ENCODE assay signal across 22 mouse cellular contexts in genomic region chr17:48321279-48321678, GRCm38 (mm10). TPM values are rescaled to one million over a fixed set of nuclear protein-coding genes. Genes with fewer than 3 reads are reported as not detected.
DNase-seq lines count a peak whose midpoint lies in the region; ATAC-seq and TF ChIP-seq lines count a peak whose summit lies in the region.
"Had no signal": no experiment of that assay in that cellular context is flagged by ENCODE, and none has a peak within 500 bp of the region (broad histone marks: within the 10 kb centered on the region; RNA-seq: fewer than 3 reads in every experiment).

No protein-coding gene starts in this region.

- no peaks in the 10 kb centered on the region for H3K9me3 ChIP-seq in liver, embryonic 11.5 days (ENCODE audit: control insufficient read depth, low read length)
- H3K9me3 ChIP-seq in G1E (replicated peaks) (no peaks in the 10 kb centered on the region), MEL (replicated peaks; ENCODE audit: insufficient read depth, low read length) (no peaks in the 10 kb centered on the region)
- no peaks in the 10 kb centered on the region for H3K9me3 ChIP-seq in liver, embryonic 14.5 days (ENCODE audit: control insufficient read depth, low read length)
- H3K9me3 ChIP-seq: embryonic facial prominence, embryonic 10.5 days; embryonic facial prominence, embryonic 12.5 days; forebrain, embryonic 13.5 days; forebrain, embryonic 15.5 days had no signal

- no peak overlapping the region for H3K9ac ChIP-seq in liver, embryonic 11.5 days (ENCODE audit: low read depth, low read length)
- H3K9ac ChIP-seq in MEL (ENCODE audit: control insufficient read depth, low read depth, low read length, poor library complexity, severe bottlenecking), result no peak overlapping the region
- H3K9ac ChIP-seq in liver, embryonic 14.5 days (replicated peaks), result no peak overlapping the region
- H3K9ac ChIP-seq: embryonic facial prominence, embryonic 12.5 days; forebrain, embryonic 13.5 days; forebrain, embryonic 15.5 days; forebrain, postnatal 0 days had no signal

- ATAC-seq in liver, embryonic 11.5 days (replicated peaks; ENCODE audit: low FRiP score), result 0 out of 2 replicates have a peak, but pooled peaks have one; percentile 52
- ATAC-seq in G1E (ENCODE audit: extremely low read depth, insufficient number of reproducible peaks, low FRiP score, poor library complexity, severe bottlenecking), result peak; percentile 89
- peak; percentile 35; the same call in 1 of the 2 replicates for ATAC-seq in liver, embryonic 14.5 days (ENCODE audit: insufficient read depth)
- ATAC-seq: forebrain, embryonic 13.5 days; forebrain, embryonic 15.5 days; forebrain, postnatal 0 days had no signal

- no peak overlapping the region for H3K4me3 ChIP-seq in liver, embryonic 11.5 days (ENCODE audit: low read depth, low read length)
- H3K4me3 ChIP-seq in G1E (ENCODE audit: low read depth, low read length) (peak overlapping the region; percentile 48; the same call in 1 of the 2 replicates), MEL (ENCODE audit: control insufficient read depth in 1 of 2, insufficient read depth in 1 of 2, low read depth in 2 of 2, low read length in 2 of 2) (no peak overlapping the region)
- no peak overlapping the region for H3K4me3 ChIP-seq in liver, embryonic 14.5 days (ENCODE audit: insufficient read depth in 1 of 2, low read depth in 2 of 2, low read length in 2 of 2)
- H3K4me3 ChIP-seq in cerebellum, adult 2 months (replicated peaks; ENCODE audit: insufficient read depth, low read depth, low read length), result no peak overlapping the region
- H3K4me3 ChIP-seq: embryonic facial prominence, embryonic 10.5 days; embryonic facial prominence, embryonic 12.5 days; forebrain, embryonic 13.5 days; forebrain, embryonic 15.5 days had no signal

- 58% methylated on average over 2 of the region's 2 CpGs for WGBS in liver, embryonic 11.5 days
- 44% methylated on average over 2 of the region's 2 CpGs for WGBS in liver, embryonic 14.5 days (ENCODE audit: insufficient replicate concordance)
- WGBS in cerebellum, adult 2 months, result 82% methylated on average over 2 of the region's 2 CpGs

- H3K27me3 ChIP-seq in liver, embryonic 11.5 days (replicated peaks; ENCODE audit: control insufficient read depth, insufficient read depth, low read length), result no peaks in the 10 kb centered on the region
- H3K27me3 ChIP-seq in G1E (ENCODE audit: insufficient read depth, low read length) (no peaks in the 10 kb centered on the region; the same call in 1 of the 2 replicates), MEL (ENCODE audit: control insufficient read depth in 1 of 2, insufficient read depth in 2 of 2, low read length in 2 of 2) (no peaks in the 10 kb centered on the region)
- no peaks in the 10 kb centered on the region for H3K27me3 ChIP-seq in liver, embryonic 14.5 days (ENCODE audit: control insufficient read depth, insufficient read depth, low read length)
- no peaks in the 10 kb centered on the region for H3K27me3 ChIP-seq in cerebellum, adult 2 months (ENCODE audit: control insufficient read depth, insufficient read depth, low read length)
- H3K27me3 ChIP-seq: embryonic facial prominence, embryonic 12.5 days; forebrain, embryonic 13.5 days; forebrain, embryonic 15.5 days had no signal

- H3K36me3 ChIP-seq in liver, embryonic 11.5 days (ENCODE audit: control insufficient read depth, insufficient read depth, low read length), result no peaks in the 10 kb centered on the region
- H3K36me3 ChIP-seq in G1E (replicated peaks) (peaks cover 3% of the 10 kb centered on the region), MEL (ENCODE audit: control insufficient read depth in 1 of 2, insufficient read depth in 2 of 2, low read length in 2 of 2) (peaks cover 0 to 15% of the 10 kb centered on the region in 2 experiments; a peak in 2 of 4 replicates)
- H3K36me3 ChIP-seq in liver, embryonic 14.5 days (replicated peaks; ENCODE audit: control insufficient read depth, insufficient read depth, low read depth), result no peaks in the 10 kb centered on the region
- H3K36me3 ChIP-seq: embryonic facial prominence, embryonic 10.5 days; embryonic facial prominence, embryonic 12.5 days; forebrain, embryonic 15.5 days had no signal

- no peak for TF ChIP-seq RAD21 in MEL (IDR thresholded peaks at IDR 0.05; ENCODE audit: low read depth, low read length)

- peak; percentile 82 to 84 for TF ChIP-seq EP300 in MEL (IDR thresholded peaks at IDR 0.05; ENCODE audit: low read depth in 1 of 2, low read length in 2 of 2)
- TF ChIP-seq EP300 in liver, embryonic 14.5 days (IDR thresholded peaks at IDR 0.05; ENCODE audit: low read depth), result peak; percentile 28; the same call in 1 of the 2 replicates

- DNase-seq in liver, embryonic 11.5 days (ENCODE audit: low spot score), result no peak
- no peak for DNase-seq in liver
- DNase-seq in G1E (ENCODE audit: low spot score), result no peak
- DNase-seq in MEL (ENCODE audit: low read depth, low spot score), result no peak
- no peak for DNase-seq in liver, embryonic 14.5 days (ENCODE audit: low read depth in 3 of 3, low spot score in 3 of 3)
- no peak for DNase-seq in lung, postnatal 14 days
- no peak for DNase-seq in spleen, postnatal 36 days (ENCODE audit: low spot score in 2 of 2)
- no peak for DNase-seq in cerebellum, adult 2 months
- DNase-seq: adrenal gland, adult 2 months; adrenal gland, postnatal 10 days; adrenal gland, postnatal 36 days; cerebellum, adult 11-12 months; cerebellum, adult 8-10 months; cerebellum, adult 9-11 months; cerebellum, postnatal 25 days; forebrain, postnatal 0 days had no signal

- no peak for TF ChIP-seq POLR2A in MEL (IDR thresholded peaks at IDR 0.05; ENCODE audit: control insufficient read depth in 1 of 2, insufficient read depth in 1 of 2, low read depth in 1 of 2, low read length in 2 of 2, poor library complexity in 1 of 2)
- TF ChIP-seq POLR2A in cerebellum, adult 2 months (IDR thresholded peaks at IDR 0.05; ENCODE audit: borderline replicate concordance, insufficient read depth, low read length), result no peak

- H3K27ac ChIP-seq in liver, embryonic 11.5 days (ENCODE audit: low read depth, low read length), result no peak overlapping the region
- no peak overlapping the region for H3K27ac ChIP-seq in MEL (ENCODE audit: control insufficient read depth, low read depth, low read length)
- no peak overlapping the region for H3K27ac ChIP-seq in liver, embryonic 14.5 days
- H3K27ac ChIP-seq in cerebellum, adult 2 months (ENCODE audit: insufficient read depth, low read length), result no peak overlapping the region
- H3K27ac ChIP-seq: embryonic facial prominence, embryonic 10.5 days; embryonic facial prominence, embryonic 12.5 days; forebrain, embryonic 13.5 days; forebrain, embryonic 15.5 days had no signal

- H3K79me2 ChIP-seq in MEL (ENCODE audit: control insufficient read depth, insufficient read depth, low read length, poor library complexity), result no peaks in the 10 kb centered on the region

- TF ChIP-seq CTCF in G1E (IDR thresholded peaks at IDR 0.05; ENCODE audit: low read depth, low read length) (no peak), MEL (IDR thresholded peaks at IDR 0.05 in 2 of 3, conservative IDR thresholded peaks at IDR 0.05 in 1 of 3; ENCODE audit: control insufficient read depth in 1 of 3, insufficient read depth in 1 of 3, low read depth in 2 of 3, low read length in 3 of 3, poor library complexity in 1 of 3, severe bottlenecking in 1 of 3) (no peak)
- TF ChIP-seq CTCF in liver, embryonic 14.5 days (IDR thresholded peaks at IDR 0.05; ENCODE audit: low read depth), result no peak
- no peak for TF ChIP-seq CTCF in cerebellum, adult 2 months (IDR thresholded peaks at IDR 0.05; ENCODE audit: borderline replicate concordance, insufficient read depth, low read depth, low read length)

- no peak overlapping the region for H3K4me2 ChIP-seq in liver, embryonic 11.5 days
- no peak overlapping the region for H3K4me2 ChIP-seq in liver, embryonic 14.5 days (ENCODE audit: low read depth)
- H3K4me2 ChIP-seq: embryonic facial prominence, embryonic 12.5 days; forebrain, embryonic 13.5 days; forebrain, embryonic 15.5 days had no signal

- H3K4me1 ChIP-seq in liver, embryonic 11.5 days (replicated peaks; ENCODE audit: control insufficient read depth, insufficient read depth, low read length), result peaks cover 12% of the 10 kb centered on the region
- H3K4me1 ChIP-seq in G1E (ENCODE audit: insufficient read depth, low read depth, low read length) (peaks cover 72% of the 10 kb centered on the region), MEL (ENCODE audit: control insufficient read depth in 1 of 2, insufficient read depth in 2 of 2, low read length in 2 of 2) (peaks cover 12 to 26% of the 10 kb centered on the region in 2 experiments)
- H3K4me1 ChIP-seq in liver, embryonic 14.5 days (replicated peaks; ENCODE audit: control insufficient read depth in 2 of 2, insufficient read depth in 2 of 2, low read length in 1 of 2), result peaks cover 0 to 28% of the 10 kb centered on the region in 2 experiments; a peak in 3 of 4 replicates
- no peaks in the 10 kb centered on the region for H3K4me1 ChIP-seq in cerebellum, adult 2 months (ENCODE audit: control insufficient read depth, insufficient read depth, low read length)
- H3K4me1 ChIP-seq: embryonic facial prominence, embryonic 10.5 days; embryonic facial prominence, embryonic 12.5 days; forebrain, embryonic 13.5 days; forebrain, embryonic 15.5 days had no signal

RNA-seq across cellular contexts. Expression of gene B430306N03Rik, which starts 5.3 kb away (rescaled TPM):
- 1.6 and 1.7 TPM in 2 replicates for polyA plus RNA-seq in liver, embryonic 11.5 days (2014; fragmentation: Nextera tagmentation; extraction: Ambion mirVana)
- total RNA-seq in G1E (2014; fragmentation: Nextera tagmentation) (1.0 and 1.7 TPM in 2 replicates), G1E (2017) (0.87 and 0.93 TPM in 2 replicates), MEL (2012; rRNA removed) (0.13 and 0.19 TPM in 2 replicates)
- polyA plus RNA-seq in G1E (2012) (0.20 and 0.21 TPM in 2 replicates), MEL (2012; ENCODE audit: insufficient read depth in 1 of 2, insufficient read length in 2 of 2, low read depth in 1 of 2, low replicate concordance in 2 of 2, missing spikeins in 1 of 2) (under 1 TPM in 1 of 2 experiments, not detected in 1; 0.68 TPM)
- polyA plus RNA-seq in liver, embryonic 14.5 days (2012; rRNA removed), result 1.8 and 2.4 TPM in 2 replicates
- 1.9 and 2.6 TPM in 2 replicates for polyA plus RNA-seq in liver, embryonic 14.5 days (2014; fragmentation: Nextera tagmentation; extraction: Ambion mirVana)
- 0.02 and 0.11 TPM in 2 replicates for polyA plus RNA-seq in cerebellum, adult 2 months (2012; rRNA removed)
- polyA plus RNA-seq: C2C12; embryonic facial prominence, embryonic 10.5 days; forebrain, embryonic 11.5 days had no signal

RNA-seq across cellular contexts. Expression of gene Treml2, which starts 22.0 kb away (rescaled TPM):
- 3.9 and 4.8 TPM in 2 replicates for polyA plus RNA-seq in liver, embryonic 11.5 days (2014; fragmentation: Nextera tagmentation; extraction: Ambion mirVana)
- total RNA-seq in G1E (2014; fragmentation: Nextera tagmentation) (84.3 and 99.8 TPM in 2 replicates), G1E (2017) (63.4 and 71.0 TPM in 2 replicates), MEL (2012; rRNA removed) (21.5 and 27.7 TPM in 2 replicates)
- polyA plus RNA-seq in G1E (2012) (14.3 and 15.6 TPM in 2 replicates), MEL (2012; ENCODE audit: insufficient read depth in 1 of 2, insufficient read length in 2 of 2, low read depth in 1 of 2, low replicate concordance in 2 of 2, missing spikeins in 1 of 2) (10 to 100 TPM in 1 of 2 experiments, not detected in 1; 52.7 TPM)
- polyA plus RNA-seq in liver, embryonic 14.5 days (2012; rRNA removed), result 10.6 and 10.7 TPM in 2 replicates
- 2.1 and 2.7 TPM in 2 replicates for polyA plus RNA-seq in liver, embryonic 14.5 days (2014; fragmentation: Nextera tagmentation; extraction: Ambion mirVana)
- polyA plus RNA-seq in cerebellum, adult 2 months (2012; rRNA removed), result 0.25 TPM in 2 replicates
- polyA plus RNA-seq: C2C12 had no signal

RNA-seq across cellular contexts. Expression of gene Trem2, which starts 24.9 kb away (rescaled TPM):
- 3.5 and 4.7 TPM in 2 replicates for polyA plus RNA-seq in liver, embryonic 11.5 days (2014; fragmentation: Nextera tagmentation; extraction: Ambion mirVana)
- total RNA-seq in G1E (2014; fragmentation: Nextera tagmentation), result 0.44 and 2.3 TPM in 2 replicates
- total RNA-seq in G1E (2017), result 0.60 and 0.87 TPM in 2 replicates
- polyA plus RNA-seq in G1E (2012), result 1.0 and 1.3 TPM in 2 replicates
- 0.04 and 0.26 TPM in 2 replicates for total RNA-seq in MEL (2012; rRNA removed)
- polyA plus RNA-seq in MEL (2012; ENCODE audit: insufficient read depth in 1 of 2, insufficient read length in 2 of 2, low read depth in 1 of 2, low replicate concordance in 2 of 2, missing spikeins in 1 of 2), result under 1 TPM in 1 of 2 experiments, not detected in 1; 0.26 TPM
- 3.5 and 6.4 TPM in 2 replicates for polyA plus RNA-seq in liver, embryonic 14.5 days (2012; rRNA removed)
- polyA plus RNA-seq in liver, embryonic 14.5 days (2014; fragmentation: Nextera tagmentation; extraction: Ambion mirVana), result 2.9 and 3.1 TPM in 2 replicates
- polyA plus RNA-seq in cerebellum, adult 2 months (2012; rRNA removed), result 8.6 and 12.2 TPM in 2 replicates
- polyA plus RNA-seq: C2C12 had no signal

RNA-seq across cellular contexts. Expression of gene Treml1, which starts 38.4 kb away (rescaled TPM):
- polyA plus RNA-seq in liver, embryonic 11.5 days (2014; fragmentation: Nextera tagmentation; extraction: Ambion mirVana), result 33.2 and 36.3 TPM in 2 replicates
- total RNA-seq in G1E (2014; fragmentation: Nextera tagmentation) (not detected in 2 replicates), G1E (2017) (6.7 and 7.2 TPM in 2 replicates), MEL (2012; rRNA removed) (0.69 and 0.96 TPM in 2 replicates)
- polyA plus RNA-seq in G1E (2012) (0.34 and 0.65 TPM in 2 replicates), MEL (2012; ENCODE audit: insufficient read depth in 1 of 2, insufficient read length in 2 of 2, low read depth in 1 of 2, low replicate concordance in 2 of 2, missing spikeins in 1 of 2) (1 to 10 TPM in 1 of 2 experiments, not detected in 1; 1.7 TPM)
- polyA plus RNA-seq in liver, embryonic 14.5 days (2012; rRNA removed), result 16.2 and 16.4 TPM in 2 replicates
- 13.9 and 20.3 TPM in 2 replicates for polyA plus RNA-seq in liver, embryonic 14.5 days (2014; fragmentation: Nextera tagmentation; extraction: Ambion mirVana)
- polyA plus RNA-seq in cerebellum, adult 2 months (2012; rRNA removed), result 0.11 and 0.27 TPM in 2 replicates
- total RNA-seq: forebrain, postnatal 0 days had no signal
- polyA plus RNA-seq: C2C12; forebrain, postnatal 0 days had no signal

RNA-seq across cellular contexts. Expression of gene Treml4, which starts 57.2 kb away (rescaled TPM):
- polyA plus RNA-seq in liver, embryonic 11.5 days (2014; fragmentation: Nextera tagmentation; extraction: Ambion mirVana), result 2.5 and 2.9 TPM in 2 replicates
- total RNA-seq in G1E (2014; fragmentation: Nextera tagmentation) (2.3 TPM in 1 of 2 replicates, not detected in the other), G1E (2017) (1.4 and 2.2 TPM in 2 replicates), MEL (2012; rRNA removed) (0.35 and 0.56 TPM in 2 replicates)
- polyA plus RNA-seq in G1E (2012) (0.22 and 0.33 TPM in 2 replicates), MEL (2012; ENCODE audit: insufficient read depth in 1 of 2, insufficient read length in 2 of 2, low read depth in 1 of 2, low replicate concordance in 2 of 2, missing spikeins in 1 of 2) (1 to 10 TPM in 1 of 2 experiments, not detected in 1; 1.4 TPM)
- 4.3 and 4.6 TPM in 2 replicates for polyA plus RNA-seq in liver, embryonic 14.5 days (2012; rRNA removed)
- polyA plus RNA-seq in liver, embryonic 14.5 days (2014; fragmentation: Nextera tagmentation; extraction: Ambion mirVana), result 3.3 and 5.7 TPM in 2 replicates
- polyA plus RNA-seq in cerebellum, adult 2 months (2012; rRNA removed), result 0.21 TPM in 1 of 2 replicates, not detected in the other
- total RNA-seq: forebrain, postnatal 0 days had no signal
- polyA plus RNA-seq: C2C12; forebrain, embryonic 11.5 days; forebrain, embryonic 15.5 days; forebrain, postnatal 0 days had no signal

Comparison
In these comparisons a context has a peak if more than half of its experiments do, and no peak if none do; other contexts are left out.
1. ATAC-seq: peak in every context shown above with its lines; median percentile 89 in G1E; 52 in liver, embryonic 11.5 days; 35 in liver, embryonic 14.5 days.